In the genomic region with DNA sequence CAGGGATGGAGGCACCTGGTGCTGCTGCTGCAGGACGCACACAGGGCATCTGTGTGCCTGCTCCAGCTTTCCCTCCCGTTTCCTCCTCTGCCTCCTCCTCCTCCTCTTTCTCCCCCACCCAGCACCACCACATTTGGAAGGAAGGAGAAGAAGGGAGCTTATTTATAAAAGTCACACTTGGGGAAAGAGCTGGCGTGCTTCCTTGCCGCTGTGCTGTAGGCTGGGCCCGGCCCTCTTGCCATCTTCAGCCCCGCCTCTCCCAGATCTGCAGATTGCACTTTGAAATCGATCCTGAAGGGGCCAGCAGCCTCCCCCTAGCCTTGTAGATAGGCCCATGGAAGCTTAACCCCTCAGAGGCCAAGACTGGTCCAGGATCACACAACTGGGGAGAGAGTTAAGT, we compare ENCODE assay signal across 10 mouse cellular contexts. TPM values are rescaled to one million over a fixed set of nuclear protein-coding genes. Genes with fewer than 3 reads are reported as not detected.
A peak's percentile ranks its signal among the peaks of the same experiment; 100 is the strongest.
DNase-seq lines count a peak whose midpoint lies in the region; ATAC-seq lines count a peak whose summit lies in the region.
"Had no signal": no experiment of that assay in that cellular context is flagged by ENCODE, and none has a peak within 500 bp of the region (broad histone marks: within the 10 kb centered on the region; RNA-seq: fewer than 3 reads in every experiment).

No protein-coding gene starts in this region.

- no peaks in the 10 kb centered on the region for H3K36me3 ChIP-seq in heart, embryonic 15.5 days
- H3K36me3 ChIP-seq in hindbrain, embryonic 10.5 days: no peaks in the 10 kb centered on the region
- H3K36me3 ChIP-seq in midbrain, embryonic 15.5 days (replicated peaks): no peaks in the 10 kb centered on the region

- ATAC-seq in heart, embryonic 15.5 days (replicated peaks; ENCODE audit: insufficient number of reproducible peaks, insufficient read depth, low FRiP score, low read depth): no peak
- ATAC-seq in midbrain, embryonic 15.5 days (replicated peaks): no peak

- no peak for DNase-seq in heart, postnatal 4 days
- DNase-seq in R1 (ENCODE audit: low read depth, low spot score) (peak; percentile 36), adipocyte (ENCODE audit: low spot score) (no peak)
- DNase-seq in hindbrain, embryonic 10.5 days (ENCODE audit: low spot score): no peak
- no peak for DNase-seq in ovary, adult 18-20 months (ENCODE audit: low spot score)
- DNase-seq in gastrocnemius, adult 8-10 months (ENCODE audit: low spot score in 2 of 2): no peak
- DNase-seq: cerebellum, postnatal 25 days; kidney, adult 2 months had no signal

- no peak overlapping the region for H3K27ac ChIP-seq in heart, embryonic 15.5 days
- no peak overlapping the region for H3K27ac ChIP-seq in hindbrain, embryonic 10.5 days
- no peak overlapping the region for H3K27ac ChIP-seq in midbrain, embryonic 15.5 days

- H3K27me3 ChIP-seq in heart, embryonic 15.5 days: no peaks in the 10 kb centered on the region
- peaks cover 17% of the 10 kb centered on the region; the same call in 1 of the 2 replicates for H3K27me3 ChIP-seq in hindbrain, embryonic 10.5 days (ENCODE audit: insufficient read depth, poor library complexity, severe bottlenecking)
- no peaks in the 10 kb centered on the region for H3K27me3 ChIP-seq in midbrain, embryonic 15.5 days (replicated peaks)

- peak overlapping the region; percentile 88 for H3K4me2 ChIP-seq in heart, embryonic 15.5 days
- H3K4me2 ChIP-seq in midbrain, embryonic 15.5 days: peak overlapping the region; percentile 9; the same call in 1 of the 2 replicates

- 28% methylated on average over 7 of the region's 7 CpGs for WGBS in heart, embryonic 15.5 days
- WGBS in hindbrain, embryonic 10.5 days: 22% methylated on average over 7 of the region's 7 CpGs
- WGBS in midbrain, embryonic 15.5 days: 22% methylated on average over 7 of the region's 7 CpGs

- H3K4me3 ChIP-seq in heart, embryonic 15.5 days: peak overlapping the region; percentile 17; the same call in 1 of the 2 replicates
- H3K4me3 ChIP-seq in hindbrain, embryonic 10.5 days: peak overlapping the region; percentile 24; the same call in 1 of the 2 replicates
- H3K4me3 ChIP-seq in midbrain, embryonic 15.5 days: no peak overlapping the region

- H3K9me3 ChIP-seq in heart, embryonic 15.5 days (replicated peaks): no peaks in the 10 kb centered on the region
- no peaks in the 10 kb centered on the region for H3K9me3 ChIP-seq in hindbrain, embryonic 10.5 days
- H3K9me3 ChIP-seq in midbrain, embryonic 15.5 days: no peaks in the 10 kb centered on the region

- peaks cover 65% of the 10 kb centered on the region for H3K4me1 ChIP-seq in heart, embryonic 15.5 days (replicated peaks)
- H3K4me1 ChIP-seq in hindbrain, embryonic 10.5 days (replicated peaks): peaks cover 55% of the 10 kb centered on the region
- peaks cover 32% of the 10 kb centered on the region for H3K4me1 ChIP-seq in midbrain, embryonic 15.5 days

- H3K9ac ChIP-seq in heart, embryonic 15.5 days: no peak overlapping the region
- no peak overlapping the region for H3K9ac ChIP-seq in midbrain, embryonic 15.5 days

RNA-seq across cellular contexts. Expression of gene Stx1a, which starts 2.6 kb away (rescaled TPM):
- polyA plus RNA-seq in heart, embryonic 15.5 days (2015; fragmentation: Nextera tagmentation; extraction: Ambion mirVana): 6.2 and 10.2 TPM in 2 replicates
- 1 to 10 TPM; 5.6 to 6.0 TPM for total RNA-seq in heart, postnatal 4 days (2021)
- polyA plus RNA-seq in hindbrain, embryonic 10.5 days (2016; fragmentation: Nextera tagmentation; extraction: Ambion mirVana): 17.0 and 20.5 TPM in 2 replicates
- 156 and 157 TPM in 2 replicates for polyA plus RNA-seq in midbrain, embryonic 15.5 days (2015; fragmentation: Nextera tagmentation; extraction: Ambion mirVana)
- total RNA-seq in gastrocnemius, adult 8-10 months (2022): 1 to 10 TPM in 1 of 4 experiments, under 1 TPM in 3; 0.22 to 1.3 (median 0.39) TPM

RNA-seq across cellular contexts. Expression of gene Abhd11, which starts 16.9 kb away (rescaled TPM):
- polyA plus RNA-seq in heart, embryonic 15.5 days (2015; fragmentation: Nextera tagmentation; extraction: Ambion mirVana): 70.0 and 74.5 TPM in 2 replicates
- total RNA-seq in heart, postnatal 4 days (2021): 10 to 100 TPM; 55.0 to 59.6 TPM
- polyA plus RNA-seq in hindbrain, embryonic 10.5 days (2016; fragmentation: Nextera tagmentation; extraction: Ambion mirVana): 42.2 and 43.6 TPM in 2 replicates
- polyA plus RNA-seq in midbrain, embryonic 15.5 days (2015; fragmentation: Nextera tagmentation; extraction: Ambion mirVana): 68.4 and 70.1 TPM in 2 replicates
- total RNA-seq in gastrocnemius, adult 8-10 months (2022): 10 to 100 TPM; 38.5 to 54.3 (median 46.0) TPM

RNA-seq across cellular contexts. Expression of gene Dnajc30, which starts 38.1 kb away (rescaled TPM):
- 27.2 and 32.1 TPM in 2 replicates for polyA plus RNA-seq in heart, embryonic 15.5 days (2015; fragmentation: Nextera tagmentation; extraction: Ambion mirVana)
- total RNA-seq in heart, postnatal 4 days (2021): 10 to 100 TPM; 24.8 to 26.6 TPM
- polyA plus RNA-seq in hindbrain, embryonic 10.5 days (2016; fragmentation: Nextera tagmentation; extraction: Ambion mirVana): 24.5 and 30.4 TPM in 2 replicates
- 43.4 and 47.8 TPM in 2 replicates for polyA plus RNA-seq in midbrain, embryonic 15.5 days (2015; fragmentation: Nextera tagmentation; extraction: Ambion mirVana)
- 10 to 100 TPM; 24.3 to 26.8 (median 25.8) TPM for total RNA-seq in gastrocnemius, adult 8-10 months (2022)

RNA-seq across cellular contexts. Expression of gene Bud23, which starts 38.9 kb away (rescaled TPM):
- polyA plus RNA-seq in heart, embryonic 15.5 days (2015; fragmentation: Nextera tagmentation; extraction: Ambion mirVana): 49.4 and 68.2 TPM in 2 replicates
- 10 to 100 TPM; 28.5 to 37.0 TPM for total RNA-seq in heart, postnatal 4 days (2021)
- 155 and 160 TPM in 2 replicates for polyA plus RNA-seq in hindbrain, embryonic 10.5 days (2016; fragmentation: Nextera tagmentation; extraction: Ambion mirVana)
- 78.1 and 82.5 TPM in 2 replicates for polyA plus RNA-seq in midbrain, embryonic 15.5 days (2015; fragmentation: Nextera tagmentation; extraction: Ambion mirVana)
- total RNA-seq in gastrocnemius, adult 8-10 months (2022): 10 to 100 TPM; 25.7 to 36.4 (median 29.8) TPM

RNA-seq across cellular contexts. Expression of gene Cldn3, which starts 39.9 kb away (rescaled TPM):
- 7.7 and 18.1 TPM in 2 replicates for polyA plus RNA-seq in heart, embryonic 15.5 days (2015; fragmentation: Nextera tagmentation; extraction: Ambion mirVana)
- under 1 TPM; 0.71 to 0.77 TPM for total RNA-seq in heart, postnatal 4 days (2021)
- polyA plus RNA-seq in hindbrain, embryonic 10.5 days (2016; fragmentation: Nextera tagmentation; extraction: Ambion mirVana): 7.9 and 16.3 TPM in 2 replicates
- polyA plus RNA-seq in midbrain, embryonic 15.5 days (2015; fragmentation: Nextera tagmentation; extraction: Ambion mirVana): 2.1 and 3.0 TPM in 2 replicates
- not detected for total RNA-seq in gastrocnemius, adult 8-10 months (2022)
